Mouse (Mus musculus) heart, embryonic 15.5 days (tissue): ENCODE data around the gene Ccr5. TPM values are rescaled to one million over a fixed set of nuclear protein-coding genes. Genes with fewer than 3 reads are reported as not detected.
"Not testable (repeated sequence)": the region's sequence is repeated elsewhere in the genome, so short reads cannot be mapped to it uniquely, and the experiment has no call there.

Experiments
- ATAC-seq: fragments of 200-750 bp; cut with Nextera tagmentation; replicated peaks from 2 replicates; pipeline ENCODE4 v1.8.0; 2017; ENCODE audit warnings: low read depth, moderate TSS enrichment; ENCODE audit not compliant: insufficient number of reproducible peaks, insufficient read depth, low FRiP score
- H3K27ac ChIP-seq: fragments of 300-500 bp; sonication (generic); 2 replicates; pipeline ENCODE4 v1.5.1; 2015; ENCODE audit warnings: mild to moderate bottlenecking, inconsistent platforms
- H3K27me3 ChIP-seq: fragments of 300-500 bp; sonication (generic); 2 replicates; pipeline ENCODE4 v1.6.1; 2015; ENCODE audit warnings: inconsistent platforms
- H3K36me3 ChIP-seq: fragments of 300-500 bp; sonication (generic); 2 replicates; pipeline ENCODE4 v1.6.1; 2015; ENCODE audit warnings: mild to moderate bottlenecking, inconsistent platforms
- H3K4me1 ChIP-seq: fragments of 300-500 bp; sonication (generic); replicated peaks from 2 replicates; pipeline ENCODE4 v1.6.1; 2015; ENCODE audit warnings: inconsistent platforms
- H3K4me2 ChIP-seq: fragments of 300-500 bp; sonication (generic); 2 replicates; pipeline ENCODE4 v1.6.1; 2015; ENCODE audit warnings: inconsistent platforms, mild to moderate bottlenecking, moderate library complexity
- H3K4me3 ChIP-seq: fragments of 300-500 bp; sonication (generic); 2 replicates; pipeline ENCODE4 v1.5.1; 2015; ENCODE audit warnings: mild to moderate bottlenecking, inconsistent platforms
- H3K9ac ChIP-seq: fragments of 300-500 bp; sonication (generic); 2 replicates; pipeline ENCODE4 v1.6.1; 2015; ENCODE audit warnings: mild to moderate bottlenecking, inconsistent platforms
- H3K9me3 ChIP-seq: fragments of 300-500 bp; sonication (generic); replicated peaks from 2 replicates; pipeline ENCODE4 v1.6.1; 2016; ENCODE audit warnings: inconsistent platforms
- WGBS: fragments of 180-500 bp; shearing (Covaris S2); methylation state at CpG from one replicate; pipeline ENCODE4 v1.1.7; 2015; ENCODE audit warnings: mixed read lengths; 5-methylcytosine and 5-hydroxymethylcytosine counted together
- polyA plus RNA-seq: library from polyadenylated mRNA; unstranded; fragments of >200 nt; fragmentation: Nextera tagmentation; extraction: Ambion mirVana; gene quantifications from 2 replicates; pipeline ENCODE4 v1.2.1, GENCODE M21; 2015

Ccr5 gene
- 1.2 TPM in 2 replicates for polyA plus RNA-seq

DNA sequence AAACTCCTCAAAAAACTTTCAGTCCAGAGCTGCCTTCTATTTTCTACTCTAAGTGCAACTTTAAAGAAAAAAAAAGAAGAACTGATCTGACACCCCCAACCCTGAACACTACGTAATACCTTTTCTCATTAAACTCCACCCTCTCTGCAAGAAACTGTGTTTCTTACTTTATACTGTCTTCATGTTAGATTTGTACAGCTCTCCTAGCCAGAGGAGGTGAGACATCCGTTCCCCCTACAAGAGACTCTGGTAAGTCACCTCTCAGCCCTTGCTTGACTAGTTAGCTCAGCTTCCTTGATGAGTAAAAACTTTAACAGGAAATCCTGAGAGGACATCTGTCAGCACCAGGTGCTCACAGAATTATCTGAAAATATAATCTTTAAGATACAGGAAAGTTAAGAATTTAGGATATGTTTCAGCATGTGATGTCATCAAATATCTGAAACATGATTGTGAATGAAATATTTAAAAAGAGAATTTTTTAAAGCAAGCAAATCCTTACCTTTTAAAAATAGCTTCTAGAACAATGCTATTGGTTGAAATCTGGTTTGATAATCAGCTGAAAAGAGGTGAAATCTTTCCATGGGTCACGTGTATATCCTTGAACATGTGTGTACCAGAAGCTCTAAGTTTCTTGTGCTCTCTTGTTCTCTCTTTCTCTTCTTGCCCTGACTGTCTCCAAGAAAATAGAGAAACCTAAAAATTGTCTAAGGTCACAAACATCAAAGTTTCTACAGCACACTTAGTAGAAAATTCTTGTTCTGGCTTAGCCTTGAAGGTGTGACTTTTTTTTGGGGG is at the start of gene Ccr5:
Gene Ccr5 (plus strand): TSS at position 157 of the 798 bp plus-strand sequence.
- 58% methylated on average over 3 of the region's 3 CpGs for WGBS
- no peaks in the 10 kb centered on the region for H3K27me3 ChIP-seq
- no peak within 1 kb of the TSS for H3K4me3 ChIP-seq
- no peak within 1 kb of the TSS for H3K27ac ChIP-seq
- ATAC-seq = no peak
- H3K4me2 ChIP-seq = no peak within 1 kb of the TSS
- no peaks in the 10 kb centered on the region for H3K9me3 ChIP-seq
- H3K36me3 ChIP-seq = no peaks in the 10 kb centered on the region
- no peak within 1 kb of the TSS for H3K9ac ChIP-seq
- H3K4me1 ChIP-seq = no peaks in the 10 kb centered on the region; the same call in 1 of the 2 replicates

GRCm38 (mm10) chr9:124079803-124080202 is 41.5 kb upstream of the Ccr5 start:
- H3K27ac ChIP-seq = no peak overlapping the region
- no peak for ATAC-seq
- H3K9me3 ChIP-seq = no peaks in the 10 kb centered on the region
- WGBS = 44% methylated on average over 4 of the region's 4 CpGs
- H3K27me3 ChIP-seq = no peaks in the 10 kb centered on the region
- H3K4me3 ChIP-seq = no peak overlapping the region
- no peaks in the 10 kb centered on the region for H3K36me3 ChIP-seq
- no peak overlapping the region for H3K9ac ChIP-seq
- H3K4me1 ChIP-seq = no peaks in the 10 kb centered on the region
- no peak overlapping the region for H3K4me2 ChIP-seq

DNA sequence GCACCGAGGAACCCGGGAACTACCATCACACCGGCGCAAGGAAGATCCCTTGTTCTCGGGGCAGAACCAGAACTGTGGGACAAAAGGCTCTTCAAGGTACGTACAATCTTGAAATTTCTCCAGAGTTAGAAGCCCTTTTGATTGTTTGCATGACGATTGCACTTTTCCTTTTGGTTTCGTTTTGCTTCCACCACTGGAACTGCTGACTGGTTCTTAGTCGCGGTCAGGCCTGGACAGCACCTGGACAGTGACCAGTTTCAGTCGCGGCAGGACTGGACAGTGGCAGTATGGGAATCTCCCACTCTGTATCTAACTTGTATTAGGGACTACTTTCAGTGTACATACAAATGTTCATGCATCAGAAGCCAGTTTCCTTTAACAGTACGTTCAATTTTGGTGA is 40.9 kb upstream of the Ccr5 start:
- H3K4me1 ChIP-seq, H3K4me3 ChIP-seq, ATAC-seq, H3K27me3 ChIP-seq, H3K9ac ChIP-seq, H3K9me3 ChIP-seq, H3K36me3 ChIP-seq, H3K4me2 ChIP-seq, H3K27ac ChIP-seq: not testable (repeated sequence)
- WGBS = 88% methylated on average over 13 of the region's 13 CpGs

DNA sequence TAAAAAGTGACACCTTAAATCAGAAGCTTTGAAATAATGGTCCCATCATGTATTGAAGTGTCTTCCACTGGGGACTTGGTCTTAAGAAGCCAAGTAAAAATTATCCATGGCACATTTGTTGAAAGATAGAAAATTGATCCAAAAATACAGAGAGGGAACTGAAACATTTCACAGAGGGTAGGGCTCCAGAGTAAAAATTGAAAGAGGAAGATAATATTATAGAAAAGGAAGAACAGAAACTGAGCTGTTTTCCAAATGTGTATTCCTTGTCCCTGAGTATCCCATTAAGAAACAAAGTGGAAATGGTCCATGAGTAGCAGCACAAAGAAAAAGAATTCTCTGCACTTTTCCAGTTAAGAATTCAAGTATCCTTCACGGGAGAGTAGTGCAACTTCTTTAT is 30.9 kb upstream of the Ccr5 start:
- Histone ChIP-seq H3K4me3 (no peak overlapping the region), H3K27me3 (no peaks in the 10 kb centered on the region), H3K27ac (no peak overlapping the region), H3K9ac (no peak overlapping the region), H3K4me1 (no peaks in the 10 kb centered on the region), H3K36me3 (no peaks in the 10 kb centered on the region), H3K4me2 (no peak overlapping the region), H3K9me3 (no peaks in the 10 kb centered on the region)
- ATAC-seq = no peak
- WGBS = 61% methylated on average over 1 of the region's 1 CpGs

DNA sequence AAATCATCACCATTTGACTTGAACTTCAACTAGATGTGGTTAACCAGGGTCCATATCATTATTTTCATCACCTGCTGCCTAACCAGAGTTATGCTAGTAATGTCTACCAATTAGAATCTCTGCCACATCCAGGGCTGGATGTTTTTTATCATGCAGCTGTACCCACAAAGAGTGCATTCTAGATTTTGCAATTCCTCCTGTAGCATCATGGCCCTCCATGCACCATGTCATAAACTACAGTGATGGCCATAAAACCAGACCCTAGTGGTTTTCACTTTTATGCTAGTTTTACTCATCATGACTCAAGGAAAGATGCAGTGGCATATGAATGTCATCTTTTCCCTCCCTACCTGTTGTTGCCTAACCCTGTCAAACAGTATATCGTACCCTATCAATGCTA is 22.2 kb upstream of the Ccr5 start:
- H3K9ac ChIP-seq = no peak overlapping the region
- no peak overlapping the region for H3K4me3 ChIP-seq
- H3K4me2 ChIP-seq = no peak overlapping the region
- no peak for ATAC-seq
- 86% methylated on average over 1 of the region's 1 CpGs for WGBS
- no peak overlapping the region for H3K27ac ChIP-seq
- H3K9me3 ChIP-seq = no peaks in the 10 kb centered on the region
- no peaks in the 10 kb centered on the region for H3K4me1 ChIP-seq
- no peaks in the 10 kb centered on the region for H3K36me3 ChIP-seq
- H3K27me3 ChIP-seq = no peaks in the 10 kb centered on the region

GRCm38 (mm10) chr9:124100357-124100756 is 21.0 kb upstream of the Ccr5 start:
- H3K9me3 ChIP-seq = no peaks in the 10 kb centered on the region
- H3K27ac ChIP-seq = no peak overlapping the region
- H3K4me3 ChIP-seq = no peak overlapping the region
- H3K9ac ChIP-seq = no peak overlapping the region
- H3K36me3 ChIP-seq = no peaks in the 10 kb centered on the region
- H3K4me1 ChIP-seq = no peaks in the 10 kb centered on the region
- no peak for ATAC-seq
- H3K27me3 ChIP-seq = no peaks in the 10 kb centered on the region
- WGBS = 73% methylated on average over 1 of the region's 1 CpGs
- no peak overlapping the region for H3K4me2 ChIP-seq

DNA sequence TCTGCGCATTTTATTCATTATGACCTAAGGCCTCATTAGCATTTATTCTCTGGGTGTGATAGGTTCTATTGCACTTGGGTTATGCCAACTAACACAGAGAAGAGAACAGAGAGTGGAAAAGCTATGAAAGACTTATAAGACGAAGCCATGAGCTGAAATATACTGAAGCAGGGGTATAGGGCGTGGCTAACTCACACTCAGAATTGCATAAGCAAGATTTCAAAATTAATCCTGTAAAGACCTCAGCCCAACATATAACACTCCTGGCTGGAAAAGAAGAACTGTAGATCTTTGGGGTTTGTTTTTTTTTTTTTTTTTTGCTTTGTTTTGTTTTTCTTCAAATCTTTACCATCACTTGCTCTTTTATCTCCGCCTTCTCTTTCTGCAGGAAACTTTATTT is 19.6 kb upstream of the Ccr5 start, which contains the start of gene Ccr2:
Gene Ccr2 (plus strand): TSS at position 228 of the 400 bp plus-strand sequence.
- H3K27me3 ChIP-seq = no peaks in the 10 kb centered on the region
- H3K36me3 ChIP-seq = no peaks in the 10 kb centered on the region
- no peaks in the 10 kb centered on the region for H3K4me1 ChIP-seq
- H3K9me3 ChIP-seq = no peaks in the 10 kb centered on the region
- no peak within 1 kb of the TSS for H3K4me3 ChIP-seq
- H3K9ac ChIP-seq = no peak within 1 kb of the TSS
- 76% methylated on average over 4 of the region's 4 CpGs for WGBS
- no peak for ATAC-seq
- no peak within 1 kb of the TSS for H3K27ac ChIP-seq
- no peak within 1 kb of the TSS for H3K4me2 ChIP-seq

GRCm38 (mm10) chr9:124103199-124103598 is 18.1 kb upstream of the Ccr5 start:
- ATAC-seq = no peak
- no peaks in the 10 kb centered on the region for H3K36me3 ChIP-seq
- 48% methylated on average over 1 of the region's 1 CpGs for WGBS

GRCm38 (mm10) chr9:124105196-124105595 is 16.1 kb upstream of the Ccr5 start:
- no peak for ATAC-seq
- H3K27me3 ChIP-seq = no peaks in the 10 kb centered on the region
- H3K9ac ChIP-seq = no peak overlapping the region
- H3K9me3 ChIP-seq = no peaks in the 10 kb centered on the region
- H3K4me1 ChIP-seq = no peaks in the 10 kb centered on the region
- H3K4me3 ChIP-seq = no peak overlapping the region
- no peaks in the 10 kb centered on the region for H3K36me3 ChIP-seq
- no peak overlapping the region for H3K27ac ChIP-seq
- H3K4me2 ChIP-seq = no peak overlapping the region

More at GRCm38 (mm10) chr9:124103199-124103598, 18.1 kb upstream of the Ccr5 start:
- H3K4me1 ChIP-seq = no peaks in the 10 kb centered on the region
- H3K4me3 ChIP-seq = no peak overlapping the region
- H3K4me2 ChIP-seq = no peak overlapping the region
- H3K27me3 ChIP-seq = no peaks in the 10 kb centered on the region
- no peak overlapping the region for H3K9ac ChIP-seq
- H3K9me3 ChIP-seq = no peaks in the 10 kb centered on the region
- no peak overlapping the region for H3K27ac ChIP-seq

DNA sequence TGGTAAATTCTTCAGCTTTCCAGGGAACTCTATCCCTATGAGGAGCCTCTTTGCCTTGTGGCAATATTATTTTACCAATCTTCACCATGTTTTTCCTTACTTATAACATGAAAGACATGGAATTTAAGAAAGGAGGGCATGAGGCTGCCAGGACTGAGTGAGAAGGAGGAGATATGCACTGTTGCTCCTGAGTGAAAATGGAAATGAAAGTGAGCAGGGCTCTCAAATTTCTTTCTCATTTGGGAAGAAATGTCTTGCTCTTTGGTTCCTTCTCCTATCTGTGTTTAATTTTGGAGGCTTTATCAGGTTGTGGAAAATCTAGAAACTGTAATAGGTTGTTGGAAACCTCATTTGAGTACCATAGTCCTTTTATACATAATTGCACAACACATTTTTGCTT is 14.1 kb upstream of the Ccr5 start:
- Histone ChIP-seq H3K4me3 (no peak overlapping the region), H3K27me3 (no peaks in the 10 kb centered on the region)
- ATAC-seq = no peak

GRCm38 (mm10) chr9:124108356-124109127 is 12.8 kb upstream of the Ccr5 start:
- no peaks in the 10 kb centered on the region for H3K36me3 ChIP-seq
- H3K9ac ChIP-seq = no peak overlapping the region
- H3K9me3 ChIP-seq = no peaks in the 10 kb centered on the region
- ATAC-seq = no peak
- no peak overlapping the region for H3K4me2 ChIP-seq
- no peaks in the 10 kb centered on the region for H3K4me1 ChIP-seq
- 40% methylated on average over 2 of the region's 2 CpGs for WGBS
- no peak overlapping the region for H3K27ac ChIP-seq
- no peaks in the 10 kb centered on the region for H3K27me3 ChIP-seq
- no peak overlapping the region for H3K4me3 ChIP-seq

More for the DNA sequence above, 14.1 kb upstream of the Ccr5 start:
- Histone ChIP-seq H3K4me2 (no peak overlapping the region), H3K36me3 (no peaks in the 10 kb centered on the region), H3K9ac (no peak overlapping the region), H3K9me3 (no peaks in the 10 kb centered on the region), H3K4me1 (no peaks in the 10 kb centered on the region), H3K27ac (no peak overlapping the region)
